Mouse (Mus musculus) lung, adult 2 months (tissue): ENCODE data around the gene Arhgef12.
"Not testable (repeated sequence)": the region's sequence is repeated elsewhere in the genome, so short reads cannot be mapped to it uniquely, and the experiment has no call there.

Experiments
- CTCF ChIP-seq: fragments of 200-500 bp; IDR thresholded peaks from 2 replicates; pipeline ENCODE4 v1.5.1; 2011; ENCODE audit warnings: mild to moderate bottlenecking, low read length, control low read depth; ENCODE audit not compliant: insufficient read depth
- POLR2A ChIP-seq: fragments of 200-500 bp; IDR thresholded peaks from 2 replicates; pipeline ENCODE4 v1.6.1; 2011; ENCODE audit warnings: low read depth, mild to moderate bottlenecking, control low read depth, low read length, borderline replicate concordance; ENCODE audit errors: extremely low read depth

GRCm38 (mm10) chr9:42964809-42965208 is 142.2 kb downstream of the Arhgef12 start:
- TF ChIP-seq CTCF, POLR2A: not testable (repeated sequence)
